Mouse (Mus musculus) left cerebral cortex, adult 11 months (tissue): ENCODE measurements around the gene Ranbp6.

ENCODE experiments used
- DNase-seq: peaks from one replicate; pipeline ENCODE4 v3.0.0; 2022; ENCODE audit warnings: low spot score

The Ranbp6 gene

GRCm38 (mm10) chr19:29812581-29813460, at the start of gene Ranbp6:
TSS of gene Ranbp6 (minus strand) at chr19:29812974.
- peak; percentile 78 for DNase-seq

- no peak for DNase-seq
Measured at GRCm38 (mm10) chr19:29860816-29861215, 48.0 kb upstream of the Ranbp6 start.

GRCm38 (mm10) chr19:29857267-29857666, 44.5 kb upstream of the Ranbp6 start:
- DNase-seq = no peak

DNA sequence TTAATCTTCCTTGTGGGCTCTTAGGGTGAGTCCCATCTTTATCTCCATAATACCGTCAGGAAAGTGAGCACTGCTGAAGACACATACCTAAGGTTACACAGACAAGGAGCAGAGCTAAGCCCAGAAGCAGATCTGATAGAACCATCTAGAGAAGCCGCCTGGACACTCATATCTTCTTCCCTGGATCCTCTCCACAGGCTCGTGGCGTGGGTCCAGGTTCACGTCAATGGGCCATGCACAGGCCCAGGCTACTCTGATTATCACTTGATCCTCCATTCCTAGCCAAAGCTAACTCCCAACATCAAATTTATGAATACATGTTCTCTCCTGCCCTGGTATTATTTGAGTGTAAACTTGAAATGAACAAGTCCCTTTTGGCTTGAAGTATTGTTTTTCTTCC, 40.9 kb upstream of the Ranbp6 start:
- DNase-seq = no peak

DNA sequence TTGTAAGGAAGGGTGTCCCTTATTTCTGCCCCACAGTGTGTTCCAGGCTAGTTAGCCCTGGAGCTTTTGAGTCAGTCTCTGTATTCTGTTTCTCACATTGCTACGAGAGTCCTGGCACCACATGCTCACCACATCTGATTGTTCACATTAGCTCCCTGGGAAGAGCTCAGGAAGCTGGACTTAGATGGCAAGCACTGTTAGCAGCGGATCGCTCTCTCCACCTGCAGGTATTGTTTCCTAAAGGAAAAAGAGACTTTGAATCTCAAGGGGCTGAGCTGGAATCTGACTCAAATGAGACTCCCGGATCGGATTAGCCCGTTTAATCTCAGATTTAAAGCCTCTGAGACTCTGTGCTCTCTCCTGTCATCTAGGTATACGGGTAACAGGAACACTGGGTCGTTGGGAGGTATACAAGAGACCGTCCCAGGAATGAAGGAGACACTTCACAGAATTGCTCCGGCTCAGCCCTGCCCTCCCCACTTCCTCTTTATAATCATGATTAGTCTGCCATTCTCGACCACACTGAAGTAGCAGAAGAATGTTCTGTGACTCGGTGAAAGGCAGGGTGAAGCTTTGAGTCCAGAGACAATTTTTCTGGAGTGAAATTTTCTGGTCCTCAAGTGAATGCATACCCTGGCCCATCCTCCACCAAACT, 38.4 kb upstream of the Ranbp6 start:
- no peak for DNase-seq

DNA sequence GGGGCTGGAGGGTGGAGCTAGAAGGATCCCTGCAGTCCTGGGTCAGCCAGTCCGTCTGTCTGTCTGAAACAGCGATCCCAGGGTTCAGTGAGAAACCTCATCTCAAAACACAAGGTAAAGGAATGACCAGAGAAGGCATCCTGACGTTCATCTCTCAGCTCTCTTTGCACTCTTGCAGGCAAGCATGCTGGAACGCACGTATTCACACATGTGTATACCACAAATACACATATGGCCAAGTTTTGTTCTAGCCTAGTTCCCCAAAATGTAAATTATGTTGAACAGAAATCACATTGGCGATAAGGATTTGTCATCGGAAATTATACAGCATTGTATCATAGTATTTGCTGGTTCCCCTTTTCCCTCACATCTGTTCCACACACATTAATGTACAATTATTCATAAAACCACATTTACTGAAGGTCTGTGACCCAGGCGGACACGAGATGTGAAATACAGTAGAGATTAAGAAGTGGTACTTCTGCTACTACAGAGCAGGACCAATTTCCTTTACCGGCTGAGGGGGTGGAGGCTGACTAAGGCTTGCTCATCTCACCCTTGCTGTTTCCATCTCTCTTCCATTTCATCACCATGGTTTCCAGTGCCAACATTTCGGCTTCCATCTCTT, 37.3 kb upstream of the Ranbp6 start:
- DNase-seq = no peak

GRCm38 (mm10) chr19:29844036-29844661, 31.4 kb upstream of the Ranbp6 start:
- no peak for DNase-seq

DNA sequence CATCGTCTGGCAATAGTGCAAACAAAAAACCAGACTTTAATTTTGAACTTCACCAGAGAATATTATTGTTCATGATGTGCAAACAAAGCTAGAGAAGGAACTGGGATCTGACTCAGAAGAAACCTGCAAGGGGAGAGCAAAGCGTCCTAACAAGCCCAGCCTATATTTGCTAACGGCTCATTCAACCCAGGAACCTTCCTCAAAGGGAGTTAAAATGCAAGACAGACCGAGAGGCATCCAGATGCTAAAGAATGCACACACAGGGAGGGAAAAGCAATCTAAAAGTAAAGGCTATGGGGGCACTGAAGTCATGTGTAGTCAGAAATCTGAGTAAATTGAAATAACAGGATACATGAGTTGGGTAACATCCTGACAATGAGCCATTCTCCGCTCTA, 30.9 kb upstream of the Ranbp6 start:
- no peak for DNase-seq

GRCm38 (mm10) chr19:29842973-29843372, 30.2 kb upstream of the Ranbp6 start:
- no peak for DNase-seq

DNA sequence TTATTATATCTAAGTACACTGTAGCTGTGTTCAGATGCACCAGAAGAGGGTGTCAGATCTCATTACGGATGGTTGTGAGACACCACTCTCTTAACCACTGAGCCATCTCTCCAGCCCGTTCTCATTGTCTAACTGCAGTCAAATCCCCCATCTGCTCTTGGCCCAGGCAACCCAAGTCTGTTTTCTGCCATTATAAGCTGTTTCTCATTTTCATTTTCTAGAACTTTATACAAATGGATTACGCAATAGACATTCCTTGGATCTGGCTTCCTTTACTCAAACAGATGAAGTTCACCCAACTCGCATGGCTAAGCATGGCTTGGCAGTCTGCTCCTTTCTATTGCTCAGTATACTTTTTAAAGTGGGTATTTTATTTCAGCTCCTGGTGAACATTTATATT, 27.9 kb upstream of the Ranbp6 start:
- no peak for DNase-seq

DNA sequence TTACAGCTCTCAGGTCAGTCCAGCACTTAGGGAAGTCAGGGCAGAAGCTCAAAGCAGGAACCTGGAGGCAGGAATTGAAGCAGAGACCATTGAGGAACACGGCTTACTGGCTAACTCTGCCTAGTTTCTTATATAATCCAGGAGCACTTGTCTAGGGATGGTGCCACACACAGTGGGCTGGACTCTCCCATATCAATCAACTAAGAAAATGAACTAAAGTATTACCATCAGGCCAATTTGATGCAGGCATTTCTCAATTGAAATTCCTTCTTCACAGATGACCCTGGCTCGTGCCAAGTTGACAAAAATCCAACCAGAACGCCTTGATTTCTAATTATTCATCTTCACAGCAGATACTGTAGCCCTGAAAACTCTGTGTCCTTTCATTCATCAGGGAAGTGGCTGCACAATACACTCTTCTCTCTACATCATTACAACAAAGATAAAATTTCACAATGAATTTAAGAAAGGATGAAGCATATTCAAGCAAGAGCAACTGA, 25.9 kb upstream of the Ranbp6 start:
- no peak for DNase-seq

GRCm38 (mm10) chr19:29838171-29838570, 25.4 kb upstream of the Ranbp6 start:
- DNase-seq = no peak

DNA sequence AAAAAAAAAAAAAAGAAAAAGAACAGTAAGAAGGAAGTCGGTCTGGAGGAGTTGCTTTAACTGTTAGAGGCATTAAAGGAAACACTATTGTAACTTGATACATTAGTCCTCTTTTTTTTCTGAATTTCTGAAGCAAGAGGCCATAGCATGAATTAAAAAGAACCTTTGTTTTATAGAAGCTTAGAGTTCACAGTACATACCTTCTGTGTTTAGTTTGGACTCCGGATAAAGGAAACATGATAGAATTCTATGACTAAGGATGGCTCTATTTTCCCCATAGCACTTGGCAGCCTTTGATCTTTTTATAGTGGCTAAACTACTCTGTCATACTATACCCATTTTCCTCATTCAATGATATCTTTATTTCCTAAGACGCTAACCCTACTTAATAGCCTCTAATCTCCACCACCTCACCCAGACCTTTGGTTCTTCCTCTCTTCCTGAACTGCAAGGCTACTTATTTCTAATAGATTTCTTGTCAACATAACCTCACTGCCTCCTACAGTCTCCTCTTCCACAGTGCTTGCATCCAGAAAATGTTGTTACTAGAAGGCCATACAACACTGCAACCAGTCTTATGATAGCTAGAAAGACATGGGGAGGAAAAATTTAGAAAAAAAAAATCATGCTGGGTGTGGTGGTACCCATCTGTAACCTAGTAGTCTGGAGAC, 22.7 kb upstream of the Ranbp6 start:
- DNase-seq = no peak

DNA sequence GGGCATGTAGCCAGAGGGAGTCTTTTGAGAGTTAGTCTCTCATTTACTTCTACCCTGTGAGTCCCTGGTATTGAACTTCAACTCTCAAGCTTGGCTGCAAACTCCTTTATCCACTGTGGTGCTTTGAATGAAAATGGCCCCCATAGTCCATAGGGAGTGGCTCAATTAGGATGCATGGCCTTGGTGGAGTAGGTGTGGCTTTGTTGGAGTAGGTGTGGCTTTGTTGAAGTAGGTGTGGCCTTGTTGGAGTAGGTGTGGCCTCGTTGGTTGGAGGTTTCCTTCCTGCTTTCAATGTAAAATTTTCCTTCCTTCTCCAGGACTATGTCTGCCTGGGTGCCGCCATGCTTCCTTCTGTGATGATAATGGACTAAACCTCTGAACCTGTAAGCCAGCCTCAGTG, 18.1 kb upstream of the Ranbp6 start:
- DNase-seq = no peak

GRCm38 (mm10) chr19:29828558-29828957, 15.8 kb upstream of the Ranbp6 start:
- no peak for DNase-seq

DNA sequence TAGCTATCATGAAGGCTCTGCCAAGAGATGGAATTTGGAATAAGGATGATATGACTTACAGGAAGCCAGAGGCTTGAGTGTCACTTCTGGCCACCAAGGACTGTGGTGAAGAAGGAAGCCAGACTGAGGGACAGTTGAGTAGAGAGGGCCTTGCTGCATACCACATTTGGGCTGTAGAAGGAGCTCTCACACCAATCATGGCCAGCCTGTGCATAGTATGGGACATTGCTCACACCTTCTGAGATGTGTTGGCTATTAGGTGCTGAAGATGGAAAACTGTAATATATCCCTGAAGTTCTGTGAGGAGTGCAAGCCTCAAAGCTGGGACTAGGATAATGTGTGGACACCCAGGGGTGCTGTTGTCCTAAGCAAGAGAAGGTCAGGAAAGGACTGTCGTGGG, 13.9 kb upstream of the Ranbp6 start:
- no peak for DNase-seq

DNA sequence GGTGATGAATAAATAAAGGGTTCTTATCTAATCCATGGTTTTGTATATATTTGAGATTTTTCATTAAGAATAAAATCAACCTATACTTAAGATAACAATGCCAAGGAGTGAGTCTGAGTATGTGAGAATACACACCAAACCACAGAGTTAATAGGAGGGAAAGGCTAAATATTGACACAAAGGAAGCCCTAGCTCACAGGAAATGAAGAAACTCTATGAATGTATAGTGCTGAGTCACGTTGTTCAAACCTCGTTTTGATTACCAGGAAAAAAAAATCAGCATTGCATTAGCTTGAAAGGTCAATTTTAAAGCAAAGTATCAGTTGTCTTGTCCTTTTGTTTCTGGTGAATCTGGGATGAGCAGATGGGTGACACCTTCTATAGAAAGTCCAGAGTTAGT, 12.2 kb upstream of the Ranbp6 start:
- DNase-seq = no peak

GRCm38 (mm10) chr19:29824034-29824700, 11.4 kb upstream of the Ranbp6 start:
- DNase-seq = no peak

DNA sequence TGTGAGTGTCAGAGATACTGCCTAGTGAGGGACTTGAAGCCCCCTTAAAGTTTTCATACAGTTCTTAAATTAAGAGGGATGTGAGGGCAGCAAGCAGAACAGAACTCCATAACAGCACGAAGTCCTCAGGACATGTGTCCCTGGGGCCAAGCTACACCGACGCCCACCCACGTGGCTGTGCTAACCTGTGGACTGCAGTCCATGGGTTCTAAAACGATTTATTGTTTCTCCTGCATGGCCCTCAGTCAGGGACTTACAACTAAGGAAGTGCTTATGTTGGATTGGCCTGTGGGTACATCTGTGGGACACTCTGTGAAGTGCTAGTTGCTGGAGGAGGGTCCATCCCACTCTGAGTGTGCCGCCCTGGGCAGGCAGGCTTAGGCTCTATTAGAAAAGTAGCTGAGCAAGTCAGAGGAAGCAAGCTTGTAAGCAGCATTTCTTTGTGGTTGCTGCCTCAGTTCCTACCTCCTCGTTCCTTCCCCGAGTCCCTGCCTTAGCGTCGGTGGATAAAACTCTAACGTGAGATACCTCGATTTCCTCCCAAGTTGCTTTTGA, 10.8 kb upstream of the Ranbp6 start:
- no peak for DNase-seq

- no peak for DNase-seq
Measured at GRCm38 (mm10) chr19:29820966-29821365, 8.2 kb upstream of the Ranbp6 start.

GRCm38 (mm10) chr19:29810022-29810421, 2.8 kb downstream of the Ranbp6 start:
- no peak for DNase-seq
